21 mouse cellular contexts compared by ENCODE assay signal in genomic region chr5:136552093-136552492, GRCm38 (mm10).
"Had no signal": no experiment of that assay in that cellular context is flagged by ENCODE, and none has a peak within 500 bp of the region (broad histone marks: within the 10 kb centered on the region; RNA-seq: fewer than 3 reads in every experiment).

No protein-coding gene starts in this region.

- H3K27me3 ChIP-seq: hindbrain, embryonic 13.5 days; hindbrain, embryonic 15.5 days; intestine, embryonic 15.5 days; limb, embryonic 12.5 days had no signal

- H3K36me3 ChIP-seq: hindbrain, embryonic 15.5 days; intestine, embryonic 15.5 days had no signal

- H3K9me3 ChIP-seq: hindbrain, embryonic 13.5 days; hindbrain, embryonic 15.5 days; intestine, embryonic 15.5 days; limb, embryonic 10.5 days; limb, embryonic 12.5 days had no signal

- H3K27ac ChIP-seq: heart, adult 2 months; hindbrain, embryonic 13.5 days; hindbrain, embryonic 15.5 days; intestine, embryonic 15.5 days; layer of hippocampus, adult 2 months; left cerebral cortex, adult 2 months; limb, embryonic 10.5 days; limb, embryonic 12.5 days had no signal

- DNase-seq: gastrocnemius, postnatal 14 days; gastrocnemius, postnatal 36 days; heart, adult 11 months; heart, adult 2 months; heart, postnatal 10 days; kidney, adult 18-20 months; kidney, adult 8-10 months; kidney, postnatal 10 days; kidney, postnatal 25 days; kidney, postnatal 4 days; liver had no signal

- H3K4me2 ChIP-seq: hindbrain, embryonic 13.5 days; hindbrain, embryonic 15.5 days; intestine, embryonic 15.5 days; limb, embryonic 12.5 days; liver, embryonic 11.5 days had no signal

- H3K4me3 ChIP-seq: heart, adult 2 months; hindbrain, embryonic 13.5 days; hindbrain, embryonic 15.5 days; intestine, embryonic 15.5 days; layer of hippocampus, adult 2 months; left cerebral cortex, adult 2 months; limb, embryonic 10.5 days; limb, embryonic 12.5 days had no signal

- H3K9ac ChIP-seq: hindbrain, embryonic 13.5 days; hindbrain, embryonic 15.5 days; intestine, embryonic 15.5 days; limb, embryonic 12.5 days had no signal

- ATAC-seq: inflammation-experienced regulatory T-cells, adult 6 months; intestine, embryonic 15.5 days; intestine, postnatal 0 days had no signal
